Mouse (Mus musculus): ENCODE measurements around the gene Fam178b.

GRCm38 (mm10) chr1:36539186-36539585 lies 143.8 kb downstream of the Fam178b start, which contains the start of gene Gm42417:
- TF ChIP-seq POLR2A (IDR thresholded peaks at IDR 0.05; ENCODE audit: control insufficient read depth, low read depth, low read length) (no peak), CTCF (IDR thresholded peaks at IDR 0.05; ENCODE audit: control insufficient read depth, insufficient read depth, insufficient replicate concordance, low read depth, low read length) (no peak)
